Mouse (Mus musculus) frontal cortex, postnatal 10 days (tissue): Measurements from ENCODE around the gene Sash1.

ENCODE experiments used
- DNase-seq, 2 experiments: peaks; one replicate each; pipeline ENCODE4 v3.0.0; 2022; ENCODE audit warnings: low spot score in 2 of 2, mixed read lengths in 1 of 2

Sash1 gene

DNA sequence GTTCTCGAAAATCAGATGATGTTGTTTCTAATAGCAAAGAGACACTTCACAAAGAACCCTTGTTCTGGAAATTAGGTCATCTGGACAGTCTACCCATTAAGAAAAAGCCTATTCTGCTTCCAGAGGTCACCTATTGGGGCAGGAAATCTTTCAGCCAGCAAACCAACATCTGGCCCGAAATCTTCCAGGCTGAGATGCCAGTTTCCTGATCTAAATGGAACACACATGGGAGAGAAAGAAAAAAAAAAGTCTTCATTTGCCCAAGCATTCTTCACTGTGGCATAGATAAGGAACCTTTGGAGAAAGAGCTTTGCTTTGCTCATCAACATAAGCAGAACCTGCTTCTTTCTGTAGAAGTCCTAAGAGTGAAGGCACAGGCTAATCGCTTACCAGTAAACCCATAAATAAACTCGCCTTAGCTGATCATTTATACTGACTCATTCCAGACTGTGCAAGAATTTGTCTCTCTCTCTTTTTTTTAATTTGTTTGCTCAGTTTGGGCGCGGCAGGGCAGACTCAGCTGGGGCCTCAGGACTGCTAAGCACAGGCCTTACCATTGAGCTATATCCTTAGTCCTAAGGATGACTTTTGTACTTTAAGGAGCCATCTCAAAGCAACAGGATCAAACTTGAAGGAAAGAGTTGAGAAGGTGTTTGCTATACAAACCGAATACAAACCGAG is 13.1 kb upstream of the Sash1 start:
- DNase-seq = no peak

GRCm38 (mm10) chr10:8898099-8898777 is 12.4 kb upstream of the Sash1 start:
- no peak for DNase-seq

- DNase-seq = no peak
Measured at GRCm38 (mm10) chr10:8894965-8895515, 9.2 kb upstream of the Sash1 start.

DNA sequence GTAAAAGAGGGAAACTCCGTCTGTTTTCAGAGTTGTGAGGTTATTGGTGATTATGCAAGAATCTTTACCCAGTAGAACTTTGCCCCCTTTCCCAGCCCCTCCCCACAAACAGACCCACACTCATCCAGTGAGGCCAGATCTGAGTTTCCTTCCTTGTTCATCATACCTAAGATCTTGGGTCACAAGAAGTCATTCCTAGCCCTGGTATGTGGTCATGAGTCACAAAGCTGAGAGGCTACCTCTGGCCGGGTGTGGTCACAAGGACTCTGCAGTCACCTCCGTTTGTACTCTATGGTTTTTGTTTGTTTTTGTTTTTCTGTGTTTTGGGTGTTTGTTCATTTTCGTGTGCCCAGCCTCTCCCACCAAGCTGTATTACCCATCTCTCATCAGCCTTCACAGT is 4.6 kb upstream of the Sash1 start:
- DNase-seq = no peak

DNA sequence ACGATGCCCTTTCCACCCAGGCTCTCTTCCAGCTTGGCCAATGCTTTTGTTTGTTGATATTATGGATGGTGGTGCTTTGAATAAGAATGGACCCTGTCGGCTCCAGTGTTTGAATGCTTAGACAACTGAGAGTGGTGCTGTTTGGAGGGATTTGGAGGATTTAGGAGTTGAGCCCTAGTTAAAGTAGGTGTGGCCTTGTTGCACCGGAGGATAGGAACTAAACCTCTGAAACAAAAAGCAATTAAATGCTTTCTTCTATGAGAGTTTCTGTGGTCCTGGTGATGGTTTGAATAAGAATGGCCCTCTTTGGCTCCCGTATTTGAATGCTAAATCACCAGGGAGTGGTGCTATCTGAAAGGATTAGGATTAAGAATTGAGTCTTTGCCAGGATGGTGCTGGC is 3.5 kb upstream of the Sash1 start:
- no peak for DNase-seq

DNA sequence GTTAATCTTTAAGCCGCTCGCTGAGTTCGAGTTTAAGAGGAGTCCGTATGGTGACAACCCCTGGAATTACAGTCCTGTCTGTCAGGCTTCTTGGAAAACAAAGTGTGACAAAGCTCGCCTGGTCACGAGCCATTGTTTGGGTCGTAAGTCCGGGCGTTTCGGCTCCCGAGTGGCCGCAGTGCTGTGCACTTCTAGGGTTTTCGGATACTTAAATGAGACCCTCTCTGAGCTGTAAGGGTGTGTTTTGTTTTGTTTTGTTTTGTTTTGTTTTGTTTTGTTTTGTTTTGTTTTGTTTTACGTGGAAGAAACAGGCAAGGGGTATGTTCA is 621 bp upstream of the Sash1 start:
- no peak for DNase-seq

- DNase-seq = no peak
Measured at GRCm38 (mm10) chr10:8885201-8885600, 669 bp downstream of the Sash1 start.

DNA sequence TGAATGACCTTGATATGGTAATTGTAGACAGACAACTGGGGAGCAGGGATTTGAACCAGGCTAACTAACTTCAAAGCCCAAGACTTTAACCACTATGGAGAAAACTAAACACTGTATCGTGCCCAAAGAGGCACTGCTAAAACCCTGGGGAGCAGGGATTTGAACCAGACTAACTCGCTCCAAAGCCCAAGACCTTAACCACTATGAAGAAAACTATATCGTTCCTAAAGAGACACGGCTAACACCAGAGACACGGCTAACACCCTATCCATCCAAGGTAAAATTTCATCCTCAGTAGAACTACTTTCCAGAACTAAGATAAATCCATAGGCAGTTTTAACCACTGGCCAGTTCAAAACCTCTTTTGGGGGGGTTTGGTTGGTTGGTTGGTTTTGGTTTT is 1.3 kb downstream of the Sash1 start:
- DNase-seq = no peak

- no peak for DNase-seq
Measured at GRCm38 (mm10) chr10:8883686-8884085, 2.2 kb downstream of the Sash1 start.

GRCm38 (mm10) chr10:8881736-8882135 is 4.1 kb downstream of the Sash1 start:
- DNase-seq = no peak

DNA sequence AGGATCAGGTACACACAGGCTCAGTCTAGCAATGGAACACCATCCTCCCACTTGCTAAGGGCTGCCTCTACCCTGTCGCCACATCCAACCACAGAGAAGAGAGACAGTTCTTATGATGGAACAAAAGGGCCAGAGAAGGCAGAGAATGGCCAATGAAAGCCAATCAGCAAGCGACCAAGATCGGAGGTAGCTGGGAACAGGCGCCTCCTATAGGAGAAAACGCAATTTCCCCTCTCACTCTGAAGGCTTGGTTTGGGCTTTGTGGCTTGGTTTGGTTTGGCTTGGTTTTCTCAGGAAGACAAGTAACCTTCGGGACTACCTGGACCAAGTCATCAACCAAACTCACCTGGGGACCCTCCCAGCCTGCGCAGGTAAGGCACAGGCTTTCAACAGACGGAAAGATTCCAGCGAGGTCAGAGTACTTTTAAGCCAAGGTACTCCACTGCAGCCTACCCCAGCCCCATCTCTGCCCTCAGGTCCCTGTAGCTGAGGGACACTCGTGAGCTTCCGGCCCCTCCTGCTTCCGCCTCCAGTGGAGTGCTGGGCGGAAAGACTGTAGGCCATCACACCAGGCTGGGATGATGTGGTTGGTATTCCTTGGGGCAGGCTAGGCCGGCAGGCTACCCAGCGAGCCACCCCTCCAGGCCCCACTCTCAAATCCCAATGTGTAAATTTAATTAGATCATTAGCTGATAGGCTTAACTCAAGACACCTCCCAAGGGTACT is 4.8 kb downstream of the Sash1 start:
- DNase-seq = no peak

- DNase-seq = no peak
Measured at GRCm38 (mm10) chr10:8878824-8879223, 7.0 kb downstream of the Sash1 start.

DNA sequence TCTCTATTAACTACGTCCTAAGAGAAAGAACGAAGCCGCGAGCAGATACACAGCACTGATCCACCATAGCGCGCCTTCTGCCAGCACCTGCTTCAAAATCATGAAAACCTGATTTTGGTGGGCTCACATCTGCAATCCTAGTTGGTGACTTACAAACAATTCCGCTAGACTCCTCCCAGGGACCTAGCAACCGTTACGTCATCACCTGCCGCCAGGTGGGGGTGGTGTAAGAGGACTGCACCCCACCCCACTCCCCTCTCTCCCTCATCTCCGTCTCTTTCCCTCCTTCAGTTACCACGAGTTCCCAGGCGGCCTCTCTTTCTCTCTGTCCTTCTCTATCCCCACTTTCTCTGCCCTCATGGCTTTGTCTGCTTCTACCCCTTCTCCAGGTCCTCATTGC is 7.5 kb downstream of the Sash1 start:
- no peak for DNase-seq

DNA sequence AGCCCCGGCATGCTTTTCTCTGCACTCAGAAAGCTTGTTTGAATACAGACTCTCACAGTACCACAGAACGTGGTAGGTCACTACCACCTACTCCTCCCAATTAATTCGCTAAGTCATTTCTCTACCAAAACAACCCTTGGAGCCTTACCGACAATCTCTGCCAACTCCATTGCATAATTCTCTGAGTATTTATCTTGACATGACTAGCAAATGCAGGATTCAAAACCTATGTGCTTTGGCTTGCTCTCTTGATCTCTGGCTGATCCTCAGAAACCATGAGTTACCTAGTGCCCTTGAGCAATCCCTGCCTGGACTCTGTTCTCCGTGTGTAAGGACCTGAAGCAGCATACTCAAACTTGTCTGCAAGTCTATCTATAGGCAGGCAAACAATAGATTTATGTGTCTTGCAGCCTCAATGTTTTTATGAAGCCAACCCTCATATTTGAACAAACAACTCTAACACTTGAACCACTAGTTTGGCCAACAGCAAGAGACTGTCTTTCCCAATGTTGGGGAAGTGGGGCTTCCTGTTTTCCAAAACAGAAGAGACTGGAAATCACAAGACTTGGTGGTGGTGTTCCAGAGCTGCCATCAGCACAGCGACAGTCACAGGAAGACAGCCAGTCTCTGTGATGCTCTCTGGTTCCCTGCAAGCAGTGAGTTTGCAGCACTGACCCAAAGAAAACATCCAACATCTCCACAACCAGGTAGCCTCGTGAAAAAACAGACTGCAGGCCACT is 12.1 kb downstream of the Sash1 start:
- no peak for DNase-seq

DNA sequence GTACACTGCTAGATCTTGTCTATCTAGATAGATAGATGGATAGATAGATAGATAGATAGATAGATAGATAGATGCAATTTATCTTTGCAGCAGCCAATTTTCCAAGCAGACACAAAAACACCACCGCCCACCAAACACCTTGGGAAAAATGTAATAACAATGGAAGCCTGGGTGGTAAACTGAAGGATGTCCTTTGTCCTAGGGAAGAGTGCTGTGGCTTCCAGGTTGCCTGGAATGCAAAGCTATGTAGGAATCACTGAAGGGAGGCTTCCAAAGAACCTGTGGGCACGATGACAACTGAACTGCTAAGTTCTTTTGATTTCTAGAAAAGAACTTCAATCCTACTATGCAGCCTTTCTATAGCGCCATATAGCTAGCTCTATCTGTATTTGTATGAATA is 13.1 kb downstream of the Sash1 start:
- DNase-seq = no peak

DNA sequence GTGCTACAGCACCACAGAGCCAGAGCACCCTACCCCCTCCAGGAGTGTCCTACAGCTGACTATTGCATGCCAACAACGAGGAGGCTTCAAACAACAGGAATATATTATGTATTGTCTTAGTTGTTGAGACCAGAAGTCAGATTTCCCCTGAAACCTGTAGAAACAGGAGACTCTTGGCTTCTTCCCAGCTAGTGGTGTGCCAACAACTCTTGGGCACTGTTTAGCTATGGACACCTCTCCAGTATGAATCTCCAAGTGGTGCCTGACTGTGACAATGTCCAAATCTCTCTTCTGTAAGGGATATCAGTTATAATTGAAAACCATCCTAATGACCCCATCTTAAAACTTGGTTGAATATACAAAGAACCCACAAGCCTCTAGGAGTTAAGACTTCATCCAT is 13.9 kb downstream of the Sash1 start:
- DNase-seq = no peak

DNA sequence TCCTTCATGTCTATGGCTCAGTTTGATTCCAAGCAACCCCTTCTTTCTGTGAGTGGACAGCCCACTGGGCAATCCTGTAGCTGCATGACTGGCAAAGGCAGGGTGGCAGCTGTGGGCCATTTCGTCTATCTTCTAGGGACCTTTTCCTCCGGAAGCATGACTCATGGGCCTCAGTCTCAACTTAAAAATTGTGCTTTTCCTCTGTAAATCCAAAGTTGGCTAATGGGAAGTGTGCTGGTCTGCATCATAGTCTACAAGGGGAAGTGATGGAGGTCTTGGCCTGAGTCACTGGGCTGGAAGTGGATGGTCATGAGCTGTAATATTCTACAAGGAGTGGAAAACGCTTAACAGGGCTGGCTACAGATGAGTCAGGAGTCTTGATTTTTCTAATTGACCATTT is 15.5 kb downstream of the Sash1 start:
- no peak for DNase-seq

- no peak for DNase-seq
Measured at GRCm38 (mm10) chr10:8866062-8866642, 19.7 kb downstream of the Sash1 start.

- no peak for DNase-seq
Measured at GRCm38 (mm10) chr10:8860655-8861054, 25.2 kb downstream of the Sash1 start.

GRCm38 (mm10) chr10:8858718-8859117 is 27.2 kb downstream of the Sash1 start:
- DNase-seq = no peak

DNA sequence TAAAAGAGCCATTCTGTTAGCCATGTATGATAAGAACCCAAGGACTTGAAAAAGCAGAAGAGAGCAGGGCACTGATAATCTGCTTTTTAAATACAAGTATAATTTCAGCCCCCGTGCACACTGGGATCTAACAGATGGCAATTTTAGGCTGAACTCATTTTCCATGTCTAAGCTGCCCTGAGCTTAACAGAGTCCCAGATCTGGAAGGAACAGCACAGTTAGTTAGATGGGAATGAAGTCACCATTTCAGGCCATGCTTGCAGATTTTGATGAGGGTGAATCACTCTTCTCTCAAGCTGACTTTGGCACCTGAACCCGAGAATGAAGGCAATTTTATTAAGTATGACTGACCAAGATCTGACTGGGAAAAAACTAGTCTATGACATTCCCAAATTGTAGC is 28.9 kb downstream of the Sash1 start:
- DNase-seq = no peak

DNA sequence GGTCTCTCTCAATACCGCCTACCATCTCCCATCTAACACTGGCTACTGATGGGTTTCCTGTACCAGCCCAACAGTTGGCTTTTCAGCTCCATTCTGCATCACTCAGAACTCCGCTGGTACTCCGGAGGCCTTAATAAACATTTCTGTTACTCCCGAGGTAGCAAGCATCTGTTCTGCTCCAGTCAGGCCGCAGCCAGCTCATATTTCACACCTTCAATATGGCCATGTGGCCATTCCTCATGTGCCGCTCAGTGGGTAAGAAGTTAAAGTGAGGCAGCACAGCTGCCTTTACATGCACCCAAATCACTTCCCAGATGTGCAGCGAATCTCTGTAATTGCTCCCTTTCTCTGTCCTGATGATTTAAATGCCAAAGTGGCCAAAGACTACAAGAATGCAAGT is 32.5 kb downstream of the Sash1 start:
- DNase-seq = no peak
